Mouse (Mus musculus): Measurements from ENCODE around the gene Prmt3.

- TF ChIP-seq CTCF (IDR thresholded peaks at IDR 0.05; ENCODE audit: low read depth) (no peak), EP300 (IDR thresholded peaks at IDR 0.05; ENCODE audit: low read depth) (no peak)
Measured at GRCm38 (mm10) chr7:49804638-49805165, 26.6 kb downstream of the Prmt3 start.
